Mouse (Mus musculus): ENCODE measurements around the gene Card11.

DNA sequence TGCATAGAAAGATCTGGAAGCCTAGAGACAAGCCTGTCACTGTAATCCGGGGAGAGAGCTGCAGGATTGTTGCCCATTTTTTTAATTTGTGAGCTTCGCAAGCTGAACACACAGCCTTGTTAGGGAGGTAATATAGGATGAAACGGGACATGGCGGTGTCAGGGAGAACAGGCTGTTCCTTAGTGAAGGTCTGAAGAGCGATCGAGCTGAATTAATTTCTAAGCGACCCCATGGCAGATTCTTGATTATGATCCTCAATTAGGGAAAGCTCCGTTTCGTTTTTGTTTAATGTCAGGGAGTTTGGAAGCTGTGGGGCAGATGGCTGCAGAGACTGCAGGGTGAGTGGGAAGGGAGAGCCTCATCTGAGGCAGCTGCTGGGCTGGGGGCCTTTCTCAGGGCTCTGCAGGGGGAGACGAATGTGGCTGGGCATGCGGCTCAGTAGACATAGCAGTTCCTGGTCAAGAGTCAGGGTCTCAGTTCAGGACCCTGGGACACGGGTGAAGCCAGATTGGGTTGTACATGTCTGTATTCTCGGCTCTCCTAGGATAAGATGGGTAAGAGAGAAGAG, 47.4 kb upstream of the Card11 start:
- TF ChIP-seq HCFC1 (IDR thresholded peaks at IDR 0.05; ENCODE audit: borderline replicate concordance, insufficient read depth, low read length): no peak
- no peak for TF ChIP-seq ZNF384 (IDR thresholded peaks at IDR 0.05; ENCODE audit: low read depth, low read length)
- TF ChIP-seq ZC3H11A (IDR thresholded peaks at IDR 0.05; ENCODE audit: borderline replicate concordance, low read depth, low read length): no peak
